Mouse (Mus musculus) bone marrow macrophage, adult 2 months (primary cell): ENCODE data around the gene Zap70.

Experiments
- CTCF ChIP-seq: IDR thresholded peaks from 2 replicates; pipeline ENCODE4 v1.5.1; 2012; ENCODE audit warnings: low read depth, mild to moderate bottlenecking, low read length, moderate library complexity
- POLR2A ChIP-seq: IDR thresholded peaks from 2 replicates; pipeline ENCODE4 v1.6.1; 2012; ENCODE audit warnings: mild to moderate bottlenecking, low read depth, low read length, borderline replicate concordance

GRCm38 (mm10) chr1:36824356-36824755, 62.8 kb downstream of the Zap70 start:
- no peak for TF ChIP-seq CTCF
- no peak for TF ChIP-seq POLR2A
